Mouse (Mus musculus) kidney, embryonic 15.5 days (tissue): ENCODE results near the gene Adcy10. TPM values are rescaled to one million over a fixed set of nuclear protein-coding genes. Genes with fewer than 3 reads are reported as not detected.

ENCODE experiments used
- ATAC-seq: fragments of 200-750 bp; cut with Nextera tagmentation; replicated peaks from 2 replicates; pipeline ENCODE4 v1.8.0; 2017; ENCODE audit warnings: moderate TSS enrichment; ENCODE audit not compliant: low FRiP score
- H3K27ac ChIP-seq: fragments of 300-500 bp; sonication (generic); 2 replicates; pipeline ENCODE4 v1.5.1; 2015; ENCODE audit warnings: mild to moderate bottlenecking, inconsistent platforms
- H3K27me3 ChIP-seq: fragments of 300-500 bp; sonication (generic); 2 replicates; pipeline ENCODE4 v1.6.1; 2015; ENCODE audit warnings: inconsistent platforms
- H3K36me3 ChIP-seq: fragments of 300-500 bp; sonication (generic); 2 replicates; pipeline ENCODE4 v1.6.1; 2015; ENCODE audit warnings: inconsistent platforms
- H3K4me1 ChIP-seq: fragments of 300-500 bp; sonication (generic); 2 replicates; pipeline ENCODE4 v1.6.1; 2015; ENCODE audit warnings: inconsistent platforms
- H3K4me2 ChIP-seq: fragments of 300-500 bp; sonication (generic); 2 replicates; pipeline ENCODE4 v1.6.1; 2015; ENCODE audit warnings: moderate library complexity, mild to moderate bottlenecking, inconsistent platforms
- H3K4me3 ChIP-seq: fragments of 300-500 bp; sonication (generic); replicated peaks from 2 replicates; pipeline ENCODE4 v1.5.1; 2015; ENCODE audit warnings: mild to moderate bottlenecking, inconsistent platforms
- H3K9ac ChIP-seq: fragments of 300-500 bp; sonication (generic); 2 replicates; pipeline ENCODE4 v1.6.1; 2015; ENCODE audit warnings: mild to moderate bottlenecking, inconsistent platforms
- H3K9me3 ChIP-seq: fragments of 300-500 bp; sonication (generic); replicated peaks from 2 replicates; pipeline ENCODE4 v1.6.1; 2016; ENCODE audit warnings: inconsistent platforms
- WGBS: fragments of 180-500 bp; shearing (Covaris S2); methylation state at CpG from one replicate; pipeline ENCODE4 v1.1.7; 2015; ENCODE audit warnings: mixed read lengths; 5-methylcytosine and 5-hydroxymethylcytosine counted together
- polyA plus RNA-seq: library from polyadenylated mRNA; unstranded; fragments of >200 nt; fragmentation: Nextera tagmentation; extraction: Ambion mirVana; gene quantifications from 2 replicates; pipeline ENCODE4 v1.2.1, GENCODE M21; 2015

Gene Adcy10
- polyA plus RNA-seq, 1 experiment from 2014 or later: 0.23 TPM

- Histone ChIP-seq H3K9ac (no peak overlapping the region), H3K27me3 (no peaks in the 10 kb centered on the region), H3K4me2 (no peak overlapping the region), H3K27ac (no peak overlapping the region), H3K36me3 (no peaks in the 10 kb centered on the region), H3K4me3 (no peak overlapping the region), H3K9me3 (no peaks in the 10 kb centered on the region), H3K4me1 (peaks cover 9% of the 10 kb centered on the region; the same call in 1 of the 2 replicates)
- no peak for ATAC-seq
- 83% methylated on average over 3 of the region's 3 CpGs for WGBS
Observed at GRCm38 (mm10) chr1:165464574-165464973, 20.4 kb upstream of the Adcy10 start.

GRCm38 (mm10) chr1:165468971-165469370 is 16.0 kb upstream of the Adcy10 start:
- no peak overlapping the region for H3K9ac ChIP-seq
- peaks cover 7% of the 10 kb centered on the region for H3K4me1 ChIP-seq
- H3K4me3 ChIP-seq: no peak overlapping the region
- ATAC-seq: no peak
- H3K27me3 ChIP-seq: no peaks in the 10 kb centered on the region
- no peaks in the 10 kb centered on the region for H3K36me3 ChIP-seq
- peak overlapping the region; percentile 25; the same call in 1 of the 2 replicates for H3K4me2 ChIP-seq
- H3K9me3 ChIP-seq: no peaks in the 10 kb centered on the region
- peak overlapping the region; percentile 59 for H3K27ac ChIP-seq

DNA sequence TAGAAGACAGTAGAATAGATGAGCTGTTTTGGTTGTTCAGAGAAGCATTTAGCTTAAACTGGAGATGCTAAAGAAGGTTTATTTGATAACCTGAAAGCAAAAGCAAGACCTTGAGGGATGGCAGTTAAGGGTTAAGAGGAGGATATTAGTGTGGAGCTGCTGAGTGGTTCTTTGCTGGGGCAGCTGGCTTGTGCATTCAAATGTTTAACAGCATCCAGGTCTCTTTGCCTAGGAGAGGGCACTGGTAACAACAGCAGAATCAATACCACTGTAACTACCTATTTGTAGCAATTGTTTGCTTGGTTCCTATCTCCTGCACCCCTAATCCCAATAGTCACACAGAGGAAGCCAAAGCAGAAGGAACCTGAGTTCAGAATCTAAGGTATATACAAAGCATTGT is 15.3 kb upstream of the Adcy10 start:
- Histone ChIP-seq H3K4me2 (peak overlapping the region; percentile 16; the same call in 1 of the 2 replicates), H3K4me3 (no peak overlapping the region), H3K27me3 (no peaks in the 10 kb centered on the region), H3K27ac (peak overlapping the region; percentile 59), H3K36me3 (no peaks in the 10 kb centered on the region), H3K4me1 (peaks cover 7% of the 10 kb centered on the region), H3K9ac (no peak overlapping the region), H3K9me3 (no peaks in the 10 kb centered on the region)
- no peak for ATAC-seq

DNA sequence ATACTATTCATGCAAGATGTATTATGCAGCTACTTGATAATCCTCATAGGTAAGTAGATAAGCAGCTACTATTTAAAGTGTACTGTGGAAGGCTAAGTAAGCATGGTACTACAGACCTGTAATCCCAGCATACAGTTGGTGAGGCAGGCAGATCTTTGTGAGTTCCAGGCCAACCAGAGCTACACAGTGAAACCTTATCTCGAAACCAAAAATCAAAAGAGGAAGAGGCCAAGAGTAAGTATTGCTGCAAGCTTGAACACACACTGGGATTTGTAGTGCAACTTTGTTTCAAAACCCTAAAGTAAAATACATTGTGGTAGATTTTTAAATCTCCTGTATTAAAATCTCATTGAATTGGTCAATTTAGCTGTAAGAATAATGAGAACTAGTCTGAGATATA is 13.5 kb upstream of the Adcy10 start:
- Histone ChIP-seq H3K4me2 (no peak overlapping the region), H3K9ac (no peak overlapping the region), H3K36me3 (no peaks in the 10 kb centered on the region), H3K4me1 (peaks cover 7% of the 10 kb centered on the region), H3K27ac (no peak overlapping the region), H3K4me3 (no peak overlapping the region), H3K9me3 (no peaks in the 10 kb centered on the region), H3K27me3 (no peaks in the 10 kb centered on the region)
- 82% methylated on average over 1 of the region's 1 CpGs for WGBS
- no peak for ATAC-seq

GRCm38 (mm10) chr1:165486108-165486507 is 1.1 kb downstream of the Adcy10 start:
- no peak overlapping the region for H3K9ac ChIP-seq
- ATAC-seq: no peak
- no peaks in the 10 kb centered on the region for H3K27me3 ChIP-seq
- H3K27ac ChIP-seq: no peak overlapping the region
- H3K36me3 ChIP-seq: peaks cover 18% of the 10 kb centered on the region
- no peaks in the 10 kb centered on the region for H3K4me1 ChIP-seq
- 85% methylated on average over 2 of the region's 2 CpGs for WGBS
- no peak overlapping the region for H3K4me2 ChIP-seq
- H3K9me3 ChIP-seq: no peaks in the 10 kb centered on the region
- H3K4me3 ChIP-seq: no peak overlapping the region

- Histone ChIP-seq H3K9me3 (no peaks in the 10 kb centered on the region), H3K4me1 (no peaks in the 10 kb centered on the region), H3K4me2 (no peak overlapping the region), H3K27ac (no peak overlapping the region), H3K27me3 (no peaks in the 10 kb centered on the region), H3K9ac (no peak overlapping the region), H3K36me3 (no peaks in the 10 kb centered on the region), H3K4me3 (no peak overlapping the region)
- 81% methylated on average over 4 of the region's 4 CpGs for WGBS
- no peak for ATAC-seq
Observed at GRCm38 (mm10) chr1:165489197-165489596, 4.2 kb downstream of the Adcy10 start.

- Histone ChIP-seq H3K4me1 (peaks cover 9% of the 10 kb centered on the region), H3K9me3 (no peaks in the 10 kb centered on the region), H3K27me3 (no peaks in the 10 kb centered on the region), H3K9ac (no peak overlapping the region), H3K4me2 (no peak overlapping the region), H3K27ac (no peak overlapping the region), H3K36me3 (no peaks in the 10 kb centered on the region), H3K4me3 (no peak overlapping the region)
- WGBS: 74% methylated on average over 3 of the region's 3 CpGs
- no peak for ATAC-seq
Observed at GRCm38 (mm10) chr1:165498856-165499255, 13.9 kb downstream of the Adcy10 start.

GRCm38 (mm10) chr1:165503307-165504024 is 18.5 kb downstream of the Adcy10 start:
- 15% methylated on average over 10 of the region's 10 CpGs for WGBS
- Histone ChIP-seq H3K4me2 (no peak overlapping the region), H3K36me3 (no peaks in the 10 kb centered on the region), H3K4me1 (peaks cover 11% of the 10 kb centered on the region), H3K27ac (peak overlapping the region; percentile 62; the same call in 1 of the 2 replicates), H3K9me3 (no peaks in the 10 kb centered on the region), H3K27me3 (no peaks in the 10 kb centered on the region), H3K4me3 (no peak overlapping the region), H3K9ac (no peak overlapping the region)
- ATAC-seq: peak; percentile 85

DNA sequence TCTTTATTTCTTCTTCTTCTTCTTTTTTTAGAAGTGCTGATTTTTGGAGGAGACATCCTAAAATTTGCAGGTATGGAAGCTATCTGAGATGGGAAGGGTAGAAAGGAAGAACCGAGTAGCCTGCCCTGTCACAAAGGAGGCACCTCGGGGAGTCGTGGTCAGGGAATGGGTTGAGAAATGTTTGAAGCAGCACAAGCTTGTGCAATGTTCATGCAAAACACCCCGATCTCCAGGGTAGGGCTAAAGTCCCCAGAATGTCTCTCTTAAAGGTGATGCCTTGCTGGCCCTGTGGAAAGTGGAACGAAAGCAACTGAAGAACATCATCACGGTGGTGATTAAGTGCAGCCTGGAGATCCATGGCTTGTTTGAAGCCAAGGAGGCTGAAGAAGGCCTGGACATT is 21.3 kb downstream of the Adcy10 start:
- Histone ChIP-seq H3K9ac (no peak overlapping the region), H3K4me3 (no peak overlapping the region), H3K27me3 (no peaks in the 10 kb centered on the region), H3K36me3 (no peaks in the 10 kb centered on the region), H3K27ac (no peak overlapping the region), H3K9me3 (no peaks in the 10 kb centered on the region), H3K4me1 (peaks cover 11% of the 10 kb centered on the region), H3K4me2 (no peak overlapping the region)
- no peak for ATAC-seq
- WGBS: 83% methylated on average over 6 of the region's 6 CpGs

- Histone ChIP-seq H3K27me3 (no peaks in the 10 kb centered on the region), H3K27ac (no peak overlapping the region), H3K9me3 (no peaks in the 10 kb centered on the region), H3K4me2 (no peak overlapping the region), H3K9ac (no peak overlapping the region), H3K36me3 (no peaks in the 10 kb centered on the region), H3K4me1 (no peaks in the 10 kb centered on the region), H3K4me3 (no peak overlapping the region)
- no peak for ATAC-seq
- WGBS: 85% methylated on average over 6 of the region's 6 CpGs
Observed at GRCm38 (mm10) chr1:165510161-165510560, 25.2 kb downstream of the Adcy10 start.

DNA sequence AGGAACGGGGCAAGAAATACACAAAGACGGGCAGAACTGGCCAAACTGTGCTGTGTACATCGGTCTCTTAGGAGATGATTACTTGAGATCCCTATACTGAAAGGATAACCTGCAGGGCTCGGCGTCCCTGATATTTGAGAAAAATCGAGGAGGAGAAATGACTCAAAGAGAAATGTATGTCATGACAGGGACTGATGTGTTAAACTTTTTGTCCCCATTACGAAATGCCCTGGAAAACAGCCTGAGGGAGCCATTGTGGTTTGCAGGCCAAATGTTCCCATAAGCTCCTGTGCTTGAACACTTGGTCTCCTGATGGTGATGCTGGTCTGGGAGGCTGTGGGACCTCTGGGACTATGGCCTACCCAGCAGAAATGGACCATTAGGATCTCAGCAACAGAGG is 35.7 kb downstream of the Adcy10 start:
- Histone ChIP-seq H3K27me3 (no peaks in the 10 kb centered on the region), H3K27ac (no peak overlapping the region), H3K36me3 (no peaks in the 10 kb centered on the region), H3K4me2 (no peak overlapping the region), H3K9ac (no peak overlapping the region), H3K4me1 (no peaks in the 10 kb centered on the region), H3K9me3 (no peaks in the 10 kb centered on the region), H3K4me3 (no peak overlapping the region)
- WGBS: 91% methylated on average over 7 of the region's 7 CpGs
- ATAC-seq: no peak

DNA sequence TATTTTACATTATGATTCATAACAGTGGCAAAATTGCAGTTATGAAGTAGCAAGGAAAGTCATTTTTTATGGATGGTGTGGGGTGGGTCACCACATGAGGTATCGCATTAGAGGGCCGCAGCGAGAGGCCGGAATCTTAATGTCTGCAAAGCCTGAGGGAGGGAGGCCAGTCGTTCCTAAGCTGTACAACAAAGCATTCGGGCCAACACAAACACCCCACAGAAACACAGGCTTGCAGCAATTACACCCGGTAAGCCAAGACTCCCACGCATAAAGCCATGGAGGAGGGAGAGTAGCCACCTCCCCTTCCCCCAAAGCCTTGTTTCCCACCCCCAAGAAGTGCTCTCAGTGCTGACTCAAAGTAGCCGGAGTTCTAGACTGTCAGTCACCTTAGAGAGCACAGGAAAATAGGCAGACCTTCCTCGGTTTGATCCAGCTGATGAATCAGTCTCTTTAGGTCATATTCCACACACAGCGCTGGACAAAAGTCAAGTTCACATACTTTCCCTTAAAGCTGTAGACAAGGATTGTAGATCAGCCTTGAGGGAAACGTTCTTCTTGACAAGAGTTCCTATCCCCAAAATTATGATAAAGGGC is 51.2 kb downstream of the Adcy10 start:
- peak; percentile 78 for ATAC-seq
- H3K27ac ChIP-seq: 0 out of 2 replicates have a peak overlapping the region, but pooled peaks have one; percentile 3
- no peaks in the 10 kb centered on the region for H3K9me3 ChIP-seq
- peaks cover 11% of the 10 kb centered on the region for H3K4me1 ChIP-seq
- H3K9ac ChIP-seq: no peak overlapping the region
- peak overlapping the region; percentile 30; the same call in 1 of the 2 replicates for H3K4me2 ChIP-seq
- H3K36me3 ChIP-seq: no peaks in the 10 kb centered on the region
- WGBS: 41% methylated on average over 12 of the region's 12 CpGs
- no peaks in the 10 kb centered on the region for H3K27me3 ChIP-seq
- no peak overlapping the region for H3K4me3 ChIP-seq
